Mouse (Mus musculus): ENCODE results near the gene Ttbk1. TPM values are rescaled to one million over a fixed set of nuclear protein-coding genes. Genes with fewer than 3 reads are reported as not detected.
A peak's percentile ranks its signal among the peaks of the same experiment; 100 is the strongest.
"Not testable (repeated sequence)": the region's sequence is repeated elsewhere in the genome, so short reads cannot be mapped to it uniquely, and the experiment has no call there.

Ttbk1 gene
- total RNA-seq (2015) (not detected in 2 replicates), total RNA-seq (2017) (0.04 TPM in 1 of 2 replicates, not detected in the other)

DNA sequence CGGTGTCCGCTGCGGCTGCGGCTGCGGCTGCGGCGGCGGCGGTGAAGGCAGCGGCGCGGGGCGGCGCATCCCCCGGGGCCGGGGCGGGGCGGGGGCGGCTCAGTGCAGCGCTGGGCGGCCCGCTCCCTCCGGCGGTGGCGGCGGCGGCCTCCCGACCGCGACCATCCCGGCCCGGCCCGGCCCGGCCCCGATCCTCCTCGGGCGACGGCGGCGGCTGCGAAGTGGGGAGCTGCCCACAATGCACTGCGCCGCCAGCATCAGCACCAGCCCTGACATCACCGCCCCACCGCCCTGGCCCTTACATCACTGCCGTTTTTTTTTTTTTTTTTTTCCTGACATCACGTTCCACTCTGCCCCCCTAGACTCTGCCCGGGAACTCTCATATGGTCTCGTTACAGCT is at the start of gene Ttbk1:
Ttbk1 (minus strand) TSS at position 245 of the 400 bp plus-strand sequence.
- no peak for ATAC-seq (ENCODE audit: poor library complexity, severe bottlenecking)

DNA sequence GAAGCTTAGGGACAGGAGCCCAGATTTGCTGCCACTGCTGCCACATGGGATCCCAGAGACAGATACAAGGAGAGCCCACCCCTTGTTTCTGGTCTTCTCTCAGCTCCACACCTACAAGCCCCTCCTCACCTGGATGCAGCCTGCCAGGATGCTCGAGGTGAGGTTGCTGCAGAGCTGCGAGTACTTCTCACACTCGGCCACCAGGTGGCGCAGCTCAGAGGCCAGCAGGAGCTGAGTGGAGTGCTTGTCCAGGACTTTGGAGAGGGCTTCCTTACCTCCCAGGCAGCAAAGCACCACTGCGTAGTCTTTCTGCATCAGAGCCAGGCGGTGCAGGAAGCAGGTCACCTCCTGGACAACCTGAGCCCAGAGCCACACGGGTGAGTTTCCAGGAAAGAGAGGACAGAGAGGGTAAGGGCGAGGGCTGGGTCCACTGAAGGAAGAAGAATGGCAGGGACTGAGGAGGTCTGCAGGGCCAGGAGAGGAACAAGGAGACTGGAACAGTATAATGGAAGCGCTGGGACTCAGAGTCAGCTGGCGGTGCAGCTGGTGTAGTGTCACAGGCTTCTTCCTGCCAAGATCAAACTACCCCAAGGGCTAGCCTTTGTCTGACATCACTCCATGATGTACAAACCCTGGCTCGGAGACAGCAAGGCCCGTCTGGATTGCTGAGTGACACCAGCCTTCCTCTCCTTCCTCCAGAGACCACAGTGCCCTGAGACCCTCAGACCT is 38.3 kb upstream of the Ttbk1 start:
- peak; percentile 75 for ATAC-seq (ENCODE audit: poor library complexity, severe bottlenecking)

- no peak for ATAC-seq (ENCODE audit: poor library complexity, severe bottlenecking)
Observed at GRCm38 (mm10) chr17:46525065-46525464, 37.6 kb upstream of the Ttbk1 start.

DNA sequence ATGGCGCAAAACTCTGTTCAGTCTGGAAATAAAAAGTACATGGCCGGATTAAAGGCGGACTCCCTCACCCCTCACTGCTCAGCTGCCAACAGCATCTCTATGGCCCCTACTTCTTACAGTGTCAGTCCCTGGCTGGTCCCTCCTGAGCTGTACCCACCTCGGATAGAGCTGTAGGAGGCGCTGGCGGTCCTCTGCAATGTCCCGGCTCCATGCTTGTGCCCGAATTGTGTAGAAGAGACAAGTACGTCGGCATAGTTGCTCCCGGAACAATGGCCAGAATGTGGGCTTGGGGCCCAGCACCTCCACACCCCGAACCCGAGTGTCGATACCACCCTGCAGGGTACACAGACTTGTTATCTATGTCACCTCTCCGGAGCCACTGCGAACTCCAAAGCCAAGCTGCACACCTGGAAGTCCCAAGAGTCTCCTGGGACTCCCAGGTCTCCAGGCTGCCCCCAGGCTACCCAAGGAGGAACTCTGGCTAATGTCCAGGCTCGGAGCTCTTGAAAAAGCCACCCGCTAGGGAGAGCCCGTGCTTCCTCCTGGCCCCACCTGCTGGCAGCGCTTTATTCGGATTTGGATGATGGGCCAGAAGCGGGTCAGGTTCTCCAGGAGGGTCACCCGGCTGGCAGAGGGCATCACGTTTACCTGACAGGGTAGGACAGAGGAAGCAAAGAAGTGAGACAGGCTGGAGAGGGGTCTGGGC is 34.6 kb upstream of the Ttbk1 start:
- no peak for ATAC-seq (ENCODE audit: poor library complexity, severe bottlenecking)

GRCm38 (mm10) chr17:46521174-46521573 is 33.7 kb upstream of the Ttbk1 start:
- ATAC-seq (ENCODE audit: poor library complexity, severe bottlenecking): no peak

DNA sequence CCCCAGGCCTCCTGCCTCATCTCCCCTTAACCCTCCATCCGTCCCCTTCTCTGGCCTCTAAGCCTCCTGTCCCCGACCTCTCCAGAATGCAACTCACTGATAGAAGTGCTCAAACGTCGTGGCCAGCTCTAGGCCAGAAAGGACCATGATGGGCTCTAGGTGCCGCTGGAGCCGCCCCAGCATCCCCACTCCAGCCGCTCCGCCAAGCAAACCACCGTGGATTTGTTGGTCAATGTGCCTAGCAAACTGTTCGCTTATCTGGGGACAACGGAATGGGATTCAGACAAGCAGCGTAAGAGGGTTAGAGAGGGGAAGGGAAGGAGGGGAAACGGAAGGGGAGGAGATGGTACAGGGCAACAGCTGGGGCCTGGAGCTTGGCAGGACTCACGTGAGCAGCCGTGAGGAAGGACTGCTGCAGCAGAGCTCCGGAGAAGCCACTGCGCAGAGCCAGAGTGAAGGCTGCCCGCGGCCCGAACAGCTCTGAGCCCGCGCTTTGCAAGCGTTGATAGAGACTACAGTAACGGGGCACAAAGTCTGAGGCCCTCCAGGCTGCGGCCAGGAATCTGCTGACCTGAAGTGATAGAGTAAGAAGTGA is 33.0 kb upstream of the Ttbk1 start:
- peak; percentile 59; the same call in 1 of the 2 replicates for ATAC-seq (ENCODE audit: poor library complexity, severe bottlenecking)

- ATAC-seq (ENCODE audit: poor library complexity, severe bottlenecking): no peak
Observed at GRCm38 (mm10) chr17:46519971-46520370, 32.5 kb upstream of the Ttbk1 start.

DNA sequence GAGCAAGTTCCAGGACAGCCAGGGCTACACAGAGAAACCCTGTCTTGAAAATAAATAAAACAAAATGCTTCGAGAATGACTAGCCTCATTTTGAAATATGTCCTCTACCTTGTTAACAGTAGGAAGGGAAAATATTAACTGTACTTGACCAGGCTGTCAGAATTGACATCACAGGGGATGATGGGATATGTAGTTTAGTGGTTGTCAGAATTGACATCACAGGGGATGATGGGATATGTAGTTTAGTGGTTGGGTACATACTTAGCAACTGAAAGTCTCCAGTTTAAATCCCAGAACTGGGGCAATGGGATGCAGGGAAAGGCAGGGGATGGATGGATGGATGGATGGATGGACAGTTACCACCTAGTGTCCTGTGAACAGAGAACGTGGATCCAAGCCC is 25.9 kb upstream of the Ttbk1 start:
- no peak for ATAC-seq (ENCODE audit: poor library complexity, severe bottlenecking)

GRCm38 (mm10) chr17:46511059-46511710 is 23.7 kb upstream of the Ttbk1 start:
- ATAC-seq (ENCODE audit: poor library complexity, severe bottlenecking): no peak

GRCm38 (mm10) chr17:46505617-46506016 is 18.1 kb upstream of the Ttbk1 start:
- ATAC-seq (ENCODE audit: poor library complexity, severe bottlenecking): no peak

DNA sequence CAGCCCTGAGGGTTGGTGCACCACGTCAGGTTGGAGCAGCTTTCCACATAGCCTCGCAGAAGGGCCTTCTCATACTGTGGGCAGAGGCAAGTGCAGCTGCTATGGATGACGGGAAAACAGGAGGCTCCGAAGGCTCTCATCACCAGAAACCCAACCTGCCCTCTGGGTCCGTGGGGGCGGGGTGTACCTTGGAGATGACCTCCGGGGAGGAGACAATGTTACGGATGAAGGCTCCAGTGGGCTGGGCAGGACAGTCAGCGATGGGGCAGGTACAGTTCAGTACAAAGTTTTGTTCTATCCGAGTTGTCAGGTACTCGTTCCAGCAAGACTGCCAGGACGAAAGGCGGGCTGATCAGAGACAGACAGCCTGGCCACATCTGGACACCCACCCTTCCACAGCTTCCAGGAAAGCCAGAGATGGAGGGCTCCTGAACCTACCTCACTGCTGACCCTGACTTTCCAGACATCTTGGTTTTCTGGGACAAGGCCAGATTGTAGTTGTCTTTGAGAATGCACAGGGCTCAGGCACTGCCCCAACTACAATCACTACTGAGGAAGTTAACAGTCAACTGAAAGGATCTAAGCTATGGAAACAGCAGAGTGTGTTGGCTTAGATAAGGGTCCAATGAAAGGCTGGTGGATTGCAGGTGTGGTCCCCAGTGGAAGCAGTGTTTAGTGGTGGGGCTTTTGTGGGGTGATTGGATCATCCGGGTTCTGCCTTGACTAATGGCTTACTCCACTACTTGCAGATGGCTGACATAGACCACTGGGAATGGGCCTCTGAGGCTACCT is 16.6 kb upstream of the Ttbk1 start:
- ATAC-seq (ENCODE audit: poor library complexity, severe bottlenecking): no peak

DNA sequence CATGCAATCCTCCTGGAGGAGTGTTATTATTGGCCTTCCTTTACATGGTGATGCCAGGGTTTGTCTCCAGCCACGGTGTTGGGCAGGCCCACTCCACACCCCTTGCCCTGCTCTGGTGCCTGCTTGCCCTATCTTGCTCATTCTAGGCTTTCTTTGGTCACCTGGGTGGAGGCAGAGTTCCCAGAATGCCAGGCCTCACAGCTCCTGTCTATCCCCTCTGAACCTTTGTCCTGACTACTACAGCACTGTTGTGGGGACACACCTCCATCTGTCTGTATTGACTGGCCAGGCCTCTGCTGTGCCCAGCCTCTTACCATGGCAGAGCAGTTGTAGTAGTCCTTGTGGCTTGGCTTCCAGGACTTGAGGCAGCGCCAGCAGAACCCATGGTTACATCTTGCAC is 15.3 kb upstream of the Ttbk1 start:
- ATAC-seq (ENCODE audit: poor library complexity, severe bottlenecking): no peak

- no peak for ATAC-seq (ENCODE audit: poor library complexity, severe bottlenecking)
Observed at GRCm38 (mm10) chr17:46497956-46498355, 10.5 kb upstream of the Ttbk1 start.

GRCm38 (mm10) chr17:46496623-46497434 is 9.4 kb upstream of the Ttbk1 start, which contains the start of gene Dnph1:
Gene Dnph1 (plus strand): TSS chr17:46496711.
- peak; percentile 79 for ATAC-seq (ENCODE audit: poor library complexity, severe bottlenecking)

- ATAC-seq (ENCODE audit: poor library complexity, severe bottlenecking): not testable (repeated sequence)
Observed at GRCm38 (mm10) chr17:46496081-46496480, 8.6 kb upstream of the Ttbk1 start.

- ATAC-seq (ENCODE audit: poor library complexity, severe bottlenecking): no peak
Observed at GRCm38 (mm10) chr17:46495486-46495885, 8.0 kb upstream of the Ttbk1 start.

- ATAC-seq (ENCODE audit: poor library complexity, severe bottlenecking): no peak
Observed at GRCm38 (mm10) chr17:46486995-46487394, 480 bp downstream of the Ttbk1 start.

- ATAC-seq (ENCODE audit: poor library complexity, severe bottlenecking): 0 out of 2 replicates have a peak, but pooled peaks have one; percentile 24
Observed at GRCm38 (mm10) chr17:46484461-46484875, 3.0 kb downstream of the Ttbk1 start.

GRCm38 (mm10) chr17:46484021-46484431 is 3.4 kb downstream of the Ttbk1 start:
- ATAC-seq (ENCODE audit: poor library complexity, severe bottlenecking): peak; percentile 24; the same call in 1 of the 2 replicates

All from megakaryocyte, adult 5-6 weeks (primary cell).